Mouse (Mus musculus) A20 (cell line): ENCODE data around the gene Tubgcp6.

Experiments
- DNase-seq: peaks from one replicate; pipeline ENCODE4 v3.0.0-alpha.2; 2011; ENCODE audit warnings: low read depth, low spot score

Gene Tubgcp6

DNA sequence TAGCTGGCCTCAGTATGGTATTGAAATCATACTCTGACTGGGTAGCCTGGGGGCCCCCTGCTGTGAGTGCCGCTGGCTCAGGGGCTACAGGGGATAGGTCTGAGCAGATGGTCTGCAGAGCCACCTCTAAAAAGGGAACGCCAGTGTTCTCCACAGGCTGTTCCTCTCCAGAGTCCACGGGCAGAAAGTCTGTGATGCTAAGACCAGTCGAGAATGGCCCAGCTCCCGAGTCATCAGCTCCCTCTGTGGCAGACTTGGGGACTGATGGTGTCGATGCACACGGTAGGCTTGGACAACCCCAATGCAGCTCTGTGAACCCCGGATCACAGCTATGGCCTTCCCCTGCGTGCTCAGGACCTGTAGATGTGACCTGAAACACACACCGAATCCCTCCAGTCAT lies 19.0 kb downstream of the Tubgcp6 start:
- DNase-seq, result no peak

DNA sequence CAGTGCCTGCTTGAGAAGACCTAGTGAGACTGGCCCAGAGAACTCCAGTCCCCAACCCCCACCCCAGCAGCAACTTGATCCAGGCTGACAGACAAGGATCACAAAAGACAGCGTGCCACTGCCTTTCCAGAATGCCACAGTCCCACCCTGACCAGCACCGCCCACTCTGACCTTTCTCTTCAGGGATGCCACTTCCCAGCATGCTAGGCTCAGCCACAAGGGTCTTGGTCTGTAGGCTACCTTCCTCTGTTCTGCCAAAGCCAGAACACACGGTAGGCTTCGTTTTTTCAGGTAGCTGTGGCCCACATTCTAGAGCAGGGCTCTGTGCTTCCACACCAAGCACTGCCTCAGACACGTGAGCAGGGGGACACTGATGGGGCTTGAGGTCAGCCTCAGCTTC lies 20.3 kb downstream of the Tubgcp6 start:
- no peak for DNase-seq

DNA sequence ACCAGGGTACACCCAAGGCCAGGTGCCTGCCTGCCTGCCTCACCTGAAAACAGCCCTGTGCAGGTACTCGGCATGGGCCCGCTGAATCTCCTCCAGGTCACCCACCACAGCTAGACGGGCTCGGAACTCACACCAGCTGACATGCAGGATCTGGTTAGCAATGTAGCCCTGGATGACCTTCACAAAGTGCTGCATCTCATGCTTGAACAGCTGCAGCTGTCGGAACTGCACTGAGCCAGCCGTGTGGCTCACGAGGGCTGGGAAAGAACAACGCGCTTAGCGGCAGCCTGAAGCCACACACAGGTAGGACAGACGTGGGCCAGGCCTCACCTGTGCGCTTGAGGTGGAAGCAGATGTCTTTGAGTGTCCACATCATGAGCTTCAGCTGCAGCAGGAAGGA lies 22.1 kb downstream of the Tubgcp6 start:
- no peak for DNase-seq

DNA sequence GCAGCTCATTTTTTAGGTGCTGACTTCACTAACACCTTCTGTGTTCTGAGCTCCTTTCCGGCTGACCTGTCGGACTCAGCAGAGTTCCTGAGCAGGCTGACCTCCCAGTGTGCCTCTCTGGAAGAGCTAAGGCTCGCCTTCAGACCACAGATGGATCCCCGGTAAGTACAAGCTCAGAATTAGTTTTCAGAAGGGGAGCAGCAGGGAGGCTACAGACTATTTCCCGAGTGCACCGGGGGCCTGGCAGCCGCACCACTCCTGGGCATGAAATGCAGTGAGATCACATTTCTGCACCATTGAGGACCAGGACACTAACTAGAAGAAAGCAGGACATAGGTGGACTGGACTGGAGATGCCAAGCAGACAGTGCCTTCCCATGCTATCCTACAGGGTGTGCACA lies 24.3 kb downstream of the Tubgcp6 start:
- DNase-seq, result no peak

DNA sequence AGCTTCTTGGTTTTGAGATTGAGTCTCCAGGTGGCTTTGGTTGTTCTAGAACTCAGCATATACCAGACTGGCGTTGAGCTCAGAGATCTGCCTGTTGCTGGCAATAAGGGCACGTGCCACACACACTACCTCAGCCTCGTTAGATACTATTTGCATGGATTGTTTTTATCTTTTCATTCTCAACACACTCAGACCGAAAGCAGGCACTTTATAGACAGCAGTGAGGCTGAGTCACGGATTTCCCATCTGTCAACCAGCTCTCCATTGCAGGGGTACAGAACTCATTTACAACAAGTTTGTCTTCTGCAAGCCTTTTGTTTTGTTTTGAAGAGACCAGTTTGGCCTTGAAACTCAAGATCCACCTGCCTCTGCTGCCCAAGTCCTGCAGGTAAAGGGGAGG lies 25.5 kb downstream of the Tubgcp6 start:
- DNase-seq, result no peak

DNA sequence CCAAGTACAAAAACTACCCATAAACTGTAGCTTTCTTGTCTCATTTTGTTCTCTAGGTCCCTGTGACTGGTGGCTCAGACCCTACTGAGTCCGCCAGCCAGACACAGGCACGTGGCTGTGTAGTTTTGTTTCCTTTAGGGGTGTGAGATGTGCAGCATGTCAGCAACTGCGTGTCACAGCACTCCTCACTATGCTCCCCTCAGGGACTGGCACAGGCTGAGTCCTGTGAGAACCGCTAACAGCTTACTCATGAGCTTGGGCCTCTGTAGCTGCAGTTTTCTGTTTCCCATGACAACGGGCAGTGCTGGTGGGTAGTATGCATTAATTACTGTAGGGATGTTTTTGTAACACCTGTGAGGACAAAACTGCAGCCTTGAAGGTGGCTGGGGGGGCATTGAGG lies 30.7 kb downstream of the Tubgcp6 start:
- DNase-seq, result no peak

DNA sequence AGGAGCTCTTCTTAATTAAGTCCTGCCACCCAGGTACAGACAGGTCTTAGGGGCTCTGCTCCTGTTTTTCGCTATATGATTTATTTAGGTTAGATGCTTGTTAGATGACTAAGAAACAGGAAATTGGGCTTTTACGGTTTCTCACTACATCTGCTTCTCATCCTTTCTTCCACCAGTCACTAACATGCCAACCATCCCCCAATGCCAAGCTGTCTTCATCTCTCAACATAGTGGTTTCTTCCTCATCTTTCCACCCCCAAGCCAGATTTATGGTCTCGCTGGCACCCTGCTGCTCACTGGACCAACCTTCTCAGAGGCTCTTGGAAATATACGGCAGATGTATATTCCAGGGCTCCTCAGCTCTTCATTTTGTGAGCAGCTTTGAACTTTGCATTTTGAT lies 32.2 kb downstream of the Tubgcp6 start:
- DNase-seq, result no peak

DNA sequence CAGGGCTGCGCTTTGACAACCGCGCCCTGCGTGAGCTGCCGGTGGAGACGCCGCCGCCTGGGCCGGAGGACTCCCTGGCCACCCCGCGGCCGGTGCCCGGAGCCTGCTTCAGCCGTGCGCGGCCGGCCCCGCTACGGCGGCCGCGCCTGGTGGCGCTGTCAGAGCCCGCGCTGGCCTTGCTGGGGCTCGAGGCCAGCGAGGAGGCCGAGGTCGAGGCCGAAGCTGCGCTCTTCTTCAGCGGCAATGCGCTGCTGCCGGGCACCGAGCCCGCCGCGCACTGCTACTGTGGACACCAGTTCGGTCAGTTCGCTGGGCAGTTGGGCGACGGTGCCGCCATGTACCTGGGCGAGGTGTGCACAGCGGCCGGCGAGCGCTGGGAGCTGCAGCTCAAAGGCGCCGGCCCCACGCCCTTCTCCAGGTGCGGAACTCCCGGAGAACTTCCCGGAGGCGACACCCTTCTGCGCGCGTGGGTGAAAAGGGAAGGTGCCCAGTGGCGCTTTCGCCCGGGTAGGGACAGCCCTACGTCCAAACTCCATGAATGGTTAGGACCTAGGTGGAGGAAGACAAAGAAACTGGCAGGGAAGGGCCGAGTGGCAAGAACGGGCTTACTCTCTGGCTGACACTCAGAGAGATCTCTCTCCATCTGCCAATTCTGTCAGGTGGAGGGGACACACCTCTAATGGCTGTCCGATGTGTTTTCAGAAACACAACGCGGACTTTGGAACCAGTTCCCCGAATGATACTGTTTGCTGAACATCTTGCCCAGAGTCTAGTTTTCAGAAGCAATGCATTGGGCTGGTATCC lies 33.5 kb downstream of the Tubgcp6 start:
- peak; percentile 41 for DNase-seq

DNA sequence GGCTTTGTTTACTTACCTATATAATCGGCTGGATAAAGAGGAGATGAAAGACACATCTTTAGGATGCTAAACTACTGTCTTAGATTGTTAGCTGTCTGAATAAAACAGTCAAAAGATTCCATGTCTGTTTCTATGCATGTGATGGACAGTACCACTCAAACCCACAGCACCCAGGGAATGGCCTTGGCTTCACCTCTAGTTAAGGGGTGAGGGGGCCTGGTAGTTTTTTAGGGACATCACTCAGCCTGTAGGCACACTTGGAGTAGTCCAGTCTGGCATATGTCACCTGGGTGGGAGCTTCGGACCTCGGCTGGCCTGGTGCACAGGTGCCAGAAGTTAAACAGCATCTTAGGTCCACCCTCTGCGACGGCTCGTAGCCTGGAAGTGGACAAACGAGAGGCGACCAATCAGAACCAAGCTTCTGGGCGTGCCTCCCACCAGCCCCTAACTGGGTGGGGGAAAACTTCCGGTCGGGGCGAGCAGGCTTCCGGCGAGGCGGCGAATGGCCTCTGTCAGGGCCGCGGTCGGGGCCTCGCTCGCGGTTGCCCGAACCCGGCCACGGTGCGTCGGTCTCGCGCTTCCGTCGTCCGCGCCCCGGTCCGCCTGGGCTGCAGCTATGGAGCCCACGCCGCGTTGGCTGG lies 34.2 kb downstream of the Tubgcp6 start, which contains the start of gene Selenoo:
Gene Selenoo, plus strand, starts transcription at position 478 of the 641 bp plus-strand sequence.
- peak; percentile 91 for DNase-seq

DNA sequence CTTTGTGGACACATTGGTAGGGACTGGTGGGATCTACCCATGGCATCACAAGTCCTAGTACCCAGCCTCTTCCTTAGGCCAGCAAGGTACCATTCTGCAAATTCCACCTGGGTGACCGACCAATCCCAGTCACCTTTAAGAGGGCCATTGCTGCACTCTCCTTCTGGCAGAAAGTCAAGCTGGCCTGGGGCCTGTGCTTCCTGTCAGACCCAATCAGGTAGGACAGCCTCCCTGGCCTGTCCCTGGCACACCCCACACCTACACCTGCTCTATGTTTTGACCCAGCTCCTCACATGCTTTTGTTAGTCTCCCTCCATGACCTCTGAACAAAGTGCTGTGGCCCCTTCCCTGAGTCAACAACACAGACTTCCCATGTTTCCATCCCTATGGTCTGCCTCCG lies 38.1 kb downstream of the Tubgcp6 start:
- DNase-seq, result no peak

DNA sequence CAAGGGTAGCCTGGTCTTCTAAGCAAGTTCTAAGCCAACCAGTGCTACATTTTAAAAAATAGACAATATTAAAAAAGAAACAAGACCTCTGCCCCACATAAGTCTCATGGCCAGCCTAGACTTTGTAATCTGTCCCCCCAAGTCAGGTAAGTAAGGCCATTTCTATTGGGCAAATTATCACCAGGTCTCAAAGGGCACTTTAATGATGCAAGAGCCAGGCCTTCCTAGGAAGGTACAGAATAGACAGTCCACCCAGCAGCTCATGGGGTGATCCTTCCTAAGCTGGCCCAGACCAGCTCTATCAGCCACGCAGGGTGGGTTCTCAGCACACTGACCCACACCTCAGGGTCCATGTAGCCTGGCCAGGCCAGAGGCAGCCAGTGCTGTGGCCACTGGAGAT lies 39.0 kb downstream of the Tubgcp6 start:
- no peak for DNase-seq

DNA sequence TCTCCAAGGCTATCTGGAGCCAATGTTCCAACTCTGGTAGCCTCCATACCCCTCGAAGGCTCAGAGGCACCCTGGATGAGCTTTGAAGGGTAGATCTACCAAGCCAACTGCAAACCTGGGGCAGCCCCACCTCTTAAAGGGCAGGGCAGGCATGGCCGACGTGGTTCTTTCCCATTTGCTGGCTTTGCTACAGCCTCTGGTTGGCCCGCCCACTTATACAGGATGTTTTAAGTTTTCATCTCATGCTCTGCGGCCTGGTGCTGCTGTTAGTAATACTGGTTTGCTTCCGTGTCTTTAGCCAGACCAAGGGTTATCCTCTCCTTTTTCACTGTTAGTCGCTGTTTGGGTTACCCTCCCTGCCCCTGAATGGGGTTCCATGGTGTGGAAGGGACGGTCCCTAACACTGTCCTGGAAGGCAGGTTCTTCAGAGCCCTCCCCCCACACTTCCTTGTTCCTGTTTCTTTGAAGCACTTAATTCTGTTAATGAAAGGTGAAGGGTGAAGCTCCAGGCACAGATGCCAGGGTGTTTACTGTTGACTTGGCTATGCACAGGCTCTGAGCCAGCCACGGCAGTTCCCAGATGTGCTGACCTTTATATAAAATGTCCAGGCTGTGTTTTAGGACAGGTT lies 44.6 kb downstream of the Tubgcp6 start:
- DNase-seq, result peak; percentile 91

DNA sequence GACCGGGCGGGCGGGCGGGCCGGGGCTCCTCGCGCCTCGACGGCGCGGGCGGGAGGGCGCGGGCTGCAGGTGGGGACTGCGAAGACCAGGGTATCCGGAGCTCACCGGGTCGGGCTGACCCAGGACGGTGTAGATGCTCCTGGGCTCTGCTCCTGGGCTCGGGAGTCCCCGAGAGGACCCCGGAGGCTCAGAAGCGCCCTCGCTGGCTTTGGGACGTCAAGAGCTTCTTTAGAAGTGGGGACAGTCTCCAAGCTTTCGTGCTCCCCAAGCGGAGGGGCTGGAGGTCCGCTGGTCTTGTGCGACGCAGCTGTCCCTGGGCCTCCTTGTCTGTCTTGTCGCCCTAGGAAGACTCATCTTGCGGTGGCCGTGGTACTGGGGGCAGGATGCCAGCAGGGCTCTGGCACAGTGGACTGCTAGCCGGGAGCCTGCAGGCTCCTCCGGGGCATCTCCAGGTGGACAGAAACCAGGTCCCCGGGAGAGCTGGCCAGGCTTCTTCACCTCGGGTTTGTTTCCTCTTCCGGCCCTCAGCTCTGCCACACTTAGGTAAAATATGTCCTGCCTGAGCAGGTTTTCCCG lies 46.7 kb downstream of the Tubgcp6 start:
- DNase-seq, result peak; percentile 70

DNA sequence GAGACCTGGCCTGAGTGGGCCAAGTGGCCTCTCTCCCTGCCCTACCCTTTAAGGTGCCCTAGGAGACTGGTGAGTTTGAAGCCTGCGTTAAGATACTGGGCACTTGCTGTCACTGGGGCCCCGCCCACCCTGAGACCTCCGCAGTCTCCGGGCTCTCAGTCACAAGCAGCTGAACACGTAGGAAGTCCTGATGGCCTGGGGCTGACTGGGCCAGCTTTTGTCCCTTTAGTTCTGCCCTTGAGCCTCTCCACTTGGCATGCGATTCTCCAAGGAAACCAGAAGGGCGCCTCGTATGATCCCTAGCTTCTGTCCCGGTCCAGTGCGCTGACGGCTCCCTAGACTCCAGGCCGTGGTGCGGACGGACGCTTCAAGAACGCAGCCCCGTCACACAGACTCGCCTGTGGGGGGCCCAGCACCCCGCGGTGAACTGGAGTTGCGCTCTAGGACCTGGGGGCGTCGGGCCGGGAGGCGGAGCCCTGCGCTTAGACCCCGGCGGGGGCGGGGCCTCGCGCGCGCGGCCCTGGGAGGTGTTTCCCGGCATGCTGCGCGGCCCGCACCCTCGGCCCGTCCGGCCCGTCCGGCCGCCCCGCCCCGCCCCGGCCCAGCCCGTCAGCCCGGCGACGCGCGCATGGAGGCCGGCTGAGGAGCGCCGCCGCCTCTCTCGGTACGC lies 47.3 kb downstream of the Tubgcp6 start:
- peak; percentile 91 for DNase-seq

DNA sequence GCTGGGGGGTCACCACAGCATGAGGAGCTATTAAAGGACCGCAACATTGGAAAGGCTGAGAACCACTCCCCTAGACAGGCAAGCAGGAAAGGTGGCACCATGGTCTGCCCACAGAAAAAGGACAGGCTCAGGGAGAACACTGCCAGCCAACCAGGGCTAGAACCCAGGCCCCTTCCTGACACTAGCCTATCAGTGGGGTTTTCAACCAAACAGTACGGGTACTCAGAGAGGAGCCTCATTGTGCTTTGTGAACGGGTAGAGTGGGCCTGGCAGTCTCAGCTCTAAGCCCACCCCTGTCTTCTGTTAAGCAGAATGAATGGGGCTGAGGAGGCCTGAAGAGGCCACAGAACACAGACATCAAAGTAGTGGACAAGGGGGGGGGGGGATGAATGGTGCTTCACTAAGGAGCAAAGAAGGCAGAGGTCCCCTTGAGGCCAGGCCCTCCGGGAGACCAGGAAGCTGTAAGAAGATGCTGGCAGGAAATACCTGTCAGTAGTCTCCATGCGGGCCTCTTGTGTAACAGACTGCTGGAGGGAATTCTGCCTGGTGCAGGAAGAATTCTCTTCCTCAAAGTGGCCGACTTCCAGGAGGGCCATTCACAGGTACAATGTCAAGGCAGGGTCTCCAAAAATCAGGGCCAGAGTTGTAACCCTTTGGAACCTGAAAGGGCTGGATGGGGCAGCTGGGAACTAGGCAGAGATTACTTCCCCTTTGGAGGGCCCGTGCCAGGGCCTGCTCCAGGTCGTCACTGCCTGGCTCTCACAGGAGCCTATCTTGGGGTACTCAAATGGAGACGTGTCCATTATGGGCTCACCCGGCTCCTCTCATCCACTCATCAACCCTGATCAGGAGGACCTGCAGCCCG lies 48.1 kb downstream of the Tubgcp6 start, which contains the start of gene Trabd:
Gene Trabd, plus strand, starts transcription at position 512 of the 865 bp plus-strand sequence.
- DNase-seq, result no peak

DNA sequence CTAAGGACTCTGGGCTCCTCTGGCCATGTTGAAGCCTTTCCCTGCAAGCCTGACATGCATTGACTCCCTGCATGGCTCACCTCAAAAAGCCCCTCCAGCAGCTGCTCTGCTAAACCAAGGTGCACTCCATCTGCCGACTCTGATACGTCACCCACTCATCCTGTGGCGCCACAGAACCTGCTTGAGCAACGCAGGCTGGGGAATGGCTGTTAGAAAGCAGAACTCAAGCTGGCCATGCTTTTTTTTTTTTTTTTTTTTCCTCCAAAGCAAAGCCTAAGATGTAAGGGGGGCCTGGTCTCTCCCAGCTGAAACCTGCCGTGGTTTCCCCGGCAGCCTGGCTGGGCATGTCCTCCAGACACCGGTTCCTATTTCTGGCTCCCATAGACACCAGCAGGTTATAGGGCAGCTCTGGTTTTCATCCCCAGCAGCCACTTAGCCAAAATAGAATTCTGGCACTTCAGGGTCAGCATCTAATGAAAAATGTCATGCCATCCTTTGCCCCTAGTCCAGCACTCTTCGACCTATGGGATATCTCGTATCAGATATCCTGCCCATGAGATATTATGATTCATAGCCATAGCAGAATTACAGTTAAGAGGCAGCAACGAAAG lies 48.8 kb downstream of the Tubgcp6 start:
- no peak for DNase-seq

DNA sequence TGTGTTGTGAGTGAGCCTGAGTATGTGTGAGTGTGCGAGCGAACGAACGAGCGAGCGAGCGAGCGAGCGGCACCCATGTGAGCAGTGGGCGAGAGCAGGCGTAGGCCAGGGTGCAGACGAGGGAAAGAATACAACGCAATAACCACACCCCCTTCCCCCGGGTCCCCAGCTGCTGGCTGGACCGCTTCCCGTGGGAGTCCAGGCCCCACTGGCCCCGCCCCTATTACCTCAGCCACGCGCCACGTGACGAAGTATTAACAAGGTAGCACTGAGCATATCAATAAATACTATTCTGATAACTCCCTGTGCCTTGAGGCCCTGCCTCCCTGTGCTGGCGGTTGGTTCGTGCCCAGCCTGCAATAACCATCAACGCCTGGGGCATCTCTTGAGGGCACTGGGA lies 52.3 kb downstream of the Tubgcp6 start:
- DNase-seq, result no peak

DNA sequence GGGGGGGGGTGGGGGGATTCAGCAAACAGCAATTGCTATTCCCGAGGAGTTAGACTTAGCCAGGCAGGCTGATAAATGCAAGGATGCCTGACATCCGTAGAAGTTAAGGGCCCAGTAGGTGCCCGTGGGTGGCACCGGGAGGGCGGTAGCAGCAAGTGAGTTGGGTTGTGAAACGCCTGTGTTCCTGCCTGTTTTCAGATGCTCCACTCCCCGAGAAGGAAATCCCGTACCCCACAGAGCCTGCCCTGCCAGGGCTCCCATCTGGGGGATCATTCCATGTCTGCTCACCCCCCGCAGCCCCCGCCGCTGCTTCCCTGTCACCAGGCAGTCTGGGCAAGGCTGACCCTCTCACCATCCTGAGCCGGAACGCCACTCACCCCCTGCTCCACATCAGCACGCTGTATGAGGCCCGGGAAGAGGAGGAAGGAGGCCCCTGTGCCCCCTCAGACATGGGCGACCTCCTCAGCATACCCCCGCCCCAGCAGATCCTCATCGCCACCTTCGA lies 53.5 kb downstream of the Tubgcp6 start:
- no peak for DNase-seq

DNA sequence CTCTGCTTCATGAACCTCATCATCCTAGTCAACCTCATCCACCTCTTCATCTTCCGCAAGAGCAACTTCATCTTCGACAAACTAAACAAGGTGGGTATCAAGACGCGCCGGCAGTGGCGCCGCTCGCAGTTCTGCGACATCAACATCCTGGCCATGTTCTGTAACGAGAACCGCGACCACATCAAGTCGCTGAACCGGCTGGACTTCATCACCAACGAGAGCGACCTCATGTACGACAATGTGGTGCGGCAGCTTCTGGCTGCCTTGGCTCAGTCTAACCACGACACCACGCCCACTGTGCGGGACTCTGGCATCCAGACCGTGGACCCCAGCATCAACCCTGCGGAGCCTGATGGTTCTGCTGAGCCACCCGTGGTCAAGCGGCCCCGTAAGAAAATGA lies 54.7 kb downstream of the Tubgcp6 start:
- DNase-seq, result no peak

DNA sequence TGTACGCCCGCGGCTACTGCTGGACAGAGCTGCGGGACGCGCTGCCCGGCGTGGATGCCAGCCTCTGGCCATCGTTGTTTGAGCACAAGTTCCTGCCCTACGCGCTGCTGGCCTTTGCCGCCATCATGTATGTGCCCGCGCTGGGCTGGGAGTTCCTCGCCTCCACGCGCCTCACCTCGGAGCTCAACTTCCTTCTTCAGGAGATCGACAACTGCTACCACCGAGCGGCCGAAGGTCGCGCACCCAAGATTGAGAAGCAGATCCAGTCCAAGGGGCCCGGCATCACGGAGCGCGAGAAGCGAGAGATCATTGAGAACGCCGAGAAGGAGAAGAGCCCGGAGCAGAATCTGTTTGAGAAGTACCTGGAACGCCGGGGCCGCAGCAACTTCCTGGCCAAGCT lies 55.3 kb downstream of the Tubgcp6 start:
- no peak for DNase-seq
